Mouse (Mus musculus) MEL (cell line): ENCODE results near the gene Htr5a. TPM values are rescaled to one million over a fixed set of nuclear protein-coding genes. Genes with fewer than 3 reads are reported as not detected.

Experiments
- DNase-seq: peaks from one replicate; pipeline ENCODE4 v3.0.0; 2011; ENCODE audit warnings: low read depth, low spot score
- H3K27ac ChIP-seq: 2 replicates; pipeline ENCODE4 v1.5.1; 2012; ENCODE audit warnings: low read depth, mild to moderate bottlenecking, control low read depth, low read length, moderate library complexity; ENCODE audit not compliant: control insufficient read depth
- H3K27me3 ChIP-seq, 2 experiments: fragments of 150-350 bp in 1 of 2; sonication (generic) in 1 of 2; 2 replicates each; pipeline ENCODE4 v1.6.1; 2012; ENCODE audit warnings: low read length in 2 of 2, mild to moderate bottlenecking in 2 of 2, improper control_type of control experiment in 1 of 2, moderate library complexity in 1 of 2; ENCODE audit not compliant: insufficient read depth in 2 of 2, control insufficient read depth in 1 of 2
- H3K36me3 ChIP-seq, 2 experiments: 2 replicates each; pipeline ENCODE4 v1.6.1; 2012 to 2014; ENCODE audit warnings: low read length in 2 of 2, improper control_type of control experiment in 1 of 2, inconsistent platforms in 1 of 2, mild to moderate bottlenecking in 1 of 2; ENCODE audit not compliant: insufficient read depth in 2 of 2, control insufficient read depth in 1 of 2
- H3K4me1 ChIP-seq, 2 experiments: fragments of 150-350 bp in 1 of 2; sonication (generic) in 1 of 2; 2 replicates each; pipeline ENCODE4 v1.6.1; 2012; ENCODE audit warnings: low read length in 2 of 2, improper control_type of control experiment in 1 of 2, mild to moderate bottlenecking in 1 of 2; ENCODE audit not compliant: insufficient read depth in 2 of 2, control insufficient read depth in 1 of 2
- H3K4me3 ChIP-seq, 2 experiments: fragments of 150-350 bp in 1 of 2; sonication (generic) in 1 of 2; 2 replicates each; pipeline ENCODE4 v1.5.1; 2012; ENCODE audit warnings: low read depth in 2 of 2, low read length in 2 of 2, mild to moderate bottlenecking in 2 of 2, moderate library complexity in 2 of 2, control low read depth in 1 of 2, improper control_type of control experiment in 1 of 2; ENCODE audit not compliant: control insufficient read depth in 1 of 2, insufficient read depth in 1 of 2
- H3K79me2 ChIP-seq: 2 replicates; pipeline ENCODE4 v1.6.1; 2012; ENCODE audit warnings: mild to moderate bottlenecking, low read length, moderate library complexity; ENCODE audit not compliant: control insufficient read depth, poor library complexity, insufficient read depth
- H3K9ac ChIP-seq: 2 replicates; pipeline ENCODE4 v1.6.1; 2012; ENCODE audit warnings: low read depth, mild to moderate bottlenecking, control low read depth, low read length, moderate library complexity; ENCODE audit not compliant: control insufficient read depth, poor library complexity, severe bottlenecking
- H3K9me3 ChIP-seq: fragments of 150-350 bp; sonication (generic); replicated peaks from 2 replicates; pipeline ENCODE4 v1.6.1; 2012; ENCODE audit warnings: mild to moderate bottlenecking, low read length, improper control_type of control experiment, moderate library complexity; ENCODE audit not compliant: insufficient read depth
- E2F4 ChIP-seq: IDR thresholded peaks from 2 replicates; pipeline ENCODE4 v1.6.1; 2011; ENCODE audit warnings: low read depth, low read length, improper control_type of control experiment, borderline replicate concordance
- ELF1 ChIP-seq: IDR thresholded peaks from 2 replicates; pipeline ENCODE4 v1.6.1; 2014; ENCODE audit warnings: low read depth, mild to moderate bottlenecking, inconsistent platforms, low read length, improper control_type of control experiment, moderate library complexity
- EP300 ChIP-seq, 2 experiments: IDR thresholded peaks; 2 replicates each; pipeline ENCODE4 v1.6.1; 2011; ENCODE audit warnings: improper control_type of control experiment in 2 of 2, low read length in 2 of 2, low read depth in 1 of 2, mild to moderate bottlenecking in 1 of 2
- HCFC1 ChIP-seq: IDR thresholded peaks from 2 replicates; pipeline ENCODE4 v1.6.1; 2012; ENCODE audit warnings: low read depth, mild to moderate bottlenecking, inconsistent platforms, low read length, improper control_type of control experiment, moderate library complexity
- KAT2A ChIP-seq: conservative IDR thresholded peaks from 2 replicates; pipeline ENCODE4 v1.6.1; 2012; ENCODE audit warnings: low read depth, low read length, improper control_type of control experiment, inconsistent platforms
- MAX ChIP-seq: IDR thresholded peaks from 2 replicates; pipeline ENCODE4 v1.6.1; 2011; ENCODE audit warnings: low read length, improper control_type of control experiment
- MAZ ChIP-seq: IDR thresholded peaks from 2 replicates; pipeline ENCODE4 v1.6.1; 2012; ENCODE audit warnings: low read depth, mild to moderate bottlenecking, inconsistent platforms, low read length, improper control_type of control experiment
- MEF2A ChIP-seq: IDR thresholded peaks from 2 replicates; pipeline ENCODE4 v1.6.1; 2014; ENCODE audit warnings: low read depth, mild to moderate bottlenecking, inconsistent platforms, low read length, improper control_type of control experiment; ENCODE audit not compliant: poor library complexity, insufficient replicate concordance, severe bottlenecking; ENCODE audit errors: extremely low read depth
- POLR2AphosphoS2 ChIP-seq: IDR thresholded peaks from 2 replicates; pipeline ENCODE4 v1.6.1; 2011; ENCODE audit warnings: low read length, improper control_type of control experiment
- POLR2AphosphoS5 ChIP-seq: IDR thresholded peaks from 2 replicates; pipeline ENCODE4 v1.6.1; 2012; ENCODE audit warnings: low read depth, borderline replicate concordance, mild to moderate bottlenecking, inconsistent platforms, low read length, moderate library complexity, mixed read lengths
- SIN3A ChIP-seq: IDR thresholded peaks from 2 replicates; pipeline ENCODE4 v1.6.1; 2012; ENCODE audit warnings: low read length, improper control_type of control experiment, inconsistent platforms
- SMC3 ChIP-seq: IDR thresholded peaks from 2 replicates; pipeline ENCODE4 v1.6.1; 2011; ENCODE audit warnings: low read depth, low read length, improper control_type of control experiment
- TBP ChIP-seq: IDR thresholded peaks from 2 replicates; pipeline ENCODE4 v1.8.0; 2011; ENCODE audit warnings: low read depth, low read length, improper control_type of control experiment
- USF1 ChIP-seq: IDR thresholded peaks from 2 replicates; pipeline ENCODE4 v1.6.1; 2014; ENCODE audit warnings: low read depth, mild to moderate bottlenecking, inconsistent platforms, low read length, improper control_type of control experiment, moderate library complexity
- ZC3H11A ChIP-seq: IDR thresholded peaks from 2 replicates; pipeline ENCODE4 v1.6.1; 2012; ENCODE audit warnings: low read depth, mild to moderate bottlenecking, inconsistent platforms, low read length, improper control_type of control experiment
- ZMIZ1 ChIP-seq: IDR thresholded peaks from 2 replicates; pipeline ENCODE4 v1.6.1; 2012; ENCODE audit warnings: low read depth, mild to moderate bottlenecking, inconsistent platforms, low read length, improper control_type of control experiment, moderate library complexity
- polyA plus RNA-seq, 2 experiments: library from polyadenylated mRNA; stranded (reverse) in 1 of 2; unstranded in 1 of 2; fragments of >175 nt in 1 of 2; fragments of >200 nt in 1 of 2; gene quantifications; 2 replicates each; pipeline versions ENCODE4 v1.2.1 to v1.2.4; 2012; ENCODE audit warnings: low replicate concordance in 2 of 2, low read depth in 1 of 2; ENCODE audit not compliant: insufficient read length in 2 of 2, insufficient read depth in 1 of 2, missing spikeins in 1 of 2
- total RNA-seq: library from RNA; depleted of rRNA; stranded (reverse); fragments of 300-350 nt; gene quantifications from 2 replicates; pipeline ENCODE4 v1.2.3, GENCODE M21; 2012

Gene Htr5a
- total and polyA plus RNA-seq, 3 experiments = not detected

- H3K36me3 ChIP-seq = no peaks in the 10 kb centered on the region
- no peaks in the 10 kb centered on the region for H3K9me3 ChIP-seq
- H3K4me3 ChIP-seq = no peak overlapping the region
- H3K27ac ChIP-seq = no peak overlapping the region
- H3K9ac ChIP-seq = no peak overlapping the region
- no peaks in the 10 kb centered on the region for H3K4me1 ChIP-seq
- H3K27me3 ChIP-seq = peaks cover 0 to 6% of the 10 kb centered on the region in 2 experiments; a peak in 2 of 4 replicates
- no peaks in the 10 kb centered on the region for H3K79me2 ChIP-seq
- no peak for DNase-seq
- TF ChIP-seq POLR2AphosphoS5 (no peak), MEF2A (no peak), POLR2AphosphoS2 (no peak), MAZ (no peak), E2F4 (no peak), TBP (no peak), ELF1 (no peak), ZC3H11A (no peak), USF1 (no peak), MAX (no peak), ZMIZ1 (no peak), SMC3 (no peak), KAT2A (no peak), HCFC1 (no peak)
These were observed 22.9 kb upstream of the Htr5a start for GRCm38 (mm10) chr5:27818840-27819672.

GRCm38 (mm10) chr5:27821161-27821560 lies 20.8 kb upstream of the Htr5a start:
- Histone ChIP-seq H3K4me1 (no peaks in the 10 kb centered on the region), H3K27ac (no peak overlapping the region), H3K9me3 (no peaks in the 10 kb centered on the region), H3K79me2 (no peaks in the 10 kb centered on the region), H3K36me3 (no peaks in the 10 kb centered on the region)
- DNase-seq = no peak
- no peak for TF ChIP-seq ZMIZ1
- no peak for TF ChIP-seq POLR2AphosphoS2
- TF ChIP-seq SIN3A = no peak
- no peak for TF ChIP-seq SMC3
- TF ChIP-seq EP300 (IDR thresholded peaks at IDR 0.05; ENCODE audit: low read depth in 1 of 2, low read length in 2 of 2) = no peak
- TF ChIP-seq HCFC1 = no peak
- TF ChIP-seq, all 39 proteins: peak for 0
- H3K4me3 ChIP-seq = no peak overlapping the region
- peaks cover 0 to 6% of the 10 kb centered on the region in 2 experiments; a peak in 2 of 4 replicates for H3K27me3 ChIP-seq
- no peak overlapping the region for H3K9ac ChIP-seq
